In the genomic region with DNA sequence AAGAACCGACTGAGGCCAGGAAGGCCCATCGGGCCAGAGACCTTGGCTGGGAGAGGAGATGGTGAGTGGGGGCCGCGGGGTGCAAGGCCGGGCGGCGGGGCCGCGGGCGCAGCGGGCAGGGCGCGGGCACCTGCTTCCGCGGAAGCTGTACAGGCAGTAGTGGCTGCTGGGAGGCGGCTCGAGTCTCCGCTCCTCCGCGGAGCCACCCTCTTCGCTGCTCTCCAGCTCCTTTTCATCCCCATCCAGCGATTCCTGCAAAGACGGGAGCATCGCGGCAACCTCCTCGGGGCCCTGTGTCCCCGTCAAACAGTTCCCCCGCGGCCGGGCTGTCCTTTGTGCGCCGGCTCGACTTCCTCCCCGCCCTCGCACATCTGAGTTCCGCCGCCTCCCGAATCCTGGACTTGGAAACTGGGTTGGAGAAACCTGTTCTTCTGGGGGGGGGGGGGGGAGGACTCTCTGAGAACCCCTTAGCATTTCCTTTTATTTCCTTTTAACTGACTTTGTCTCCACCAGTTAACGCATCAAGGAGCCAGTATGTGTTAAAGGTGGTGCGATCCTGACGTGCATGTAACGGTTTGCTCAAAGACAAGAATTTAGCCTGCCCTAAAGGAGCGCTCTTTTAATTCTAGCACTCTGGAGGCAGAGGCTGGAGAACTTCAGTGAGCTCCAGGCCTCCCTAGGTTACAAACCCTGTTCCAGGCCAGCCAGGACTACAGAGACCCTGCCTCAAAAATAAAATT, we compare ENCODE assay signal across 8 mouse cellular contexts. TPM values are rescaled to one million over a fixed set of nuclear protein-coding genes. Genes with fewer than 3 reads are reported as not detected.
DNase-seq lines count a peak whose midpoint lies in the region; ATAC-seq lines count a peak whose summit lies in the region.

A gene (minus strand): TSS at position 323 of the 740 bp plus-strand sequence.

- H3K27me3 ChIP-seq in hindbrain, embryonic 12.5 days, result no peaks in the 10 kb centered on the region

- H3K9me3 ChIP-seq in hindbrain, embryonic 12.5 days (replicated peaks), result no peaks in the 10 kb centered on the region

- peak within 1 kb of the TSS; percentile 89 for H3K27ac ChIP-seq in hindbrain, embryonic 12.5 days

- peaks cover 20% of the 10 kb centered on the region for H3K36me3 ChIP-seq in hindbrain, embryonic 12.5 days

- ATAC-seq in hindbrain, embryonic 12.5 days (ENCODE audit: low FRiP score), result peak; percentile 77

- H3K4me3 ChIP-seq in hindbrain, embryonic 12.5 days, result peak within 1 kb of the TSS; percentile 78

- 2% methylated on average over 43 of the region's 43 CpGs for WGBS in hindbrain, embryonic 12.5 days

- peak within 1 kb of the TSS; percentile 97 for H3K9ac ChIP-seq in hindbrain, embryonic 12.5 days

- peak; percentile 91 for DNase-seq in R1 (ENCODE audit: low read depth, low spot score)
- peak; percentile 93 to 94 for DNase-seq in cerebellum, postnatal 10 days
- peak; percentile 66 to 83 for DNase-seq in frontal cortex, postnatal 10 days (ENCODE audit: low spot score in 2 of 2)
- peak; percentile 83 to 85 for DNase-seq in layer of hippocampus, postnatal 36 days
- DNase-seq in lung, postnatal 25 days (ENCODE audit: low spot score), result peak; percentile 70
- peak; percentile 65 for DNase-seq in retina, adult 2 months (ENCODE audit: low read depth, low spot score)
- peak; percentile 78 for DNase-seq in thymus, postnatal 25 days

- peaks cover 8% of the 10 kb centered on the region for H3K4me1 ChIP-seq in hindbrain, embryonic 12.5 days

- H3K4me2 ChIP-seq in hindbrain, embryonic 12.5 days (replicated peaks), result peak within 1 kb of the TSS; percentile 85

RNA-seq across cellular contexts. Expression of the gene that starts here (rescaled TPM):
- 28.7 and 31.4 TPM in 2 replicates for polyA plus RNA-seq in hindbrain, embryonic 12.5 days (2016; fragmentation: Nextera tagmentation; extraction: Ambion mirVana)
- total RNA-seq in layer of hippocampus, postnatal 36 days (2021), result 10 to 100 TPM; 50.1 to 53.0 TPM

Comparison
In these comparisons a context has a peak if more than half of its experiments do, and no peak if none do; other contexts are left out.
1. Peak in every context shown above with its lines: DNase-seq, ATAC-seq, H3K4me3 ChIP-seq and H3K27ac ChIP-seq.